Mouse (Mus musculus) ES-Bruce4 (cell line): Measurements from ENCODE around the gene Ndufaf8. TPM values are rescaled to one million over a fixed set of nuclear protein-coding genes. Genes with fewer than 3 reads are reported as not detected.

Experiments
- H3K27ac ChIP-seq: 2 replicates; pipeline ENCODE4 v1.5.1; 2012; ENCODE audit warnings: low read length, inconsistent platforms; ENCODE audit not compliant: insufficient read depth
- H3K27me3 ChIP-seq: 2 replicates; pipeline ENCODE4 v1.6.1; 2012; ENCODE audit warnings: mild to moderate bottlenecking, low read length, inconsistent platforms; ENCODE audit not compliant: control insufficient read depth, poor library complexity, insufficient read depth, severe bottlenecking
- H3K36me3 ChIP-seq: 2 replicates; pipeline ENCODE4 v1.6.1; 2012; ENCODE audit warnings: inconsistent platforms, mild to moderate bottlenecking, low read length, moderate library complexity; ENCODE audit not compliant: control insufficient read depth, poor library complexity, insufficient read depth, severe bottlenecking
- H3K4me1 ChIP-seq: one replicate; pipeline ENCODE4 v1.8.1; 2011; ENCODE audit warnings: low read length; ENCODE audit not compliant: control insufficient read depth, insufficient read depth
- H3K4me3 ChIP-seq: 2 replicates; pipeline ENCODE4 v1.5.1; 2011; ENCODE audit warnings: low read depth, mild to moderate bottlenecking, low read length
- H3K9ac ChIP-seq: 2 replicates; pipeline ENCODE4 v1.6.1; 2012; ENCODE audit warnings: low read depth, mild to moderate bottlenecking, inconsistent platforms; ENCODE audit not compliant: poor library complexity, severe bottlenecking
- H3K9me3 ChIP-seq: replicated peaks from 2 replicates; pipeline ENCODE4 v1.6.1; 2012; ENCODE audit warnings: mild to moderate bottlenecking, low read length, inconsistent platforms; ENCODE audit not compliant: control insufficient read depth, poor library complexity, insufficient read depth, severe bottlenecking
- CTCF ChIP-seq: IDR thresholded peaks from one replicate; pipeline ENCODE4 v1.8.1; 2011; ENCODE audit warnings: low read depth, low read length
- EP300 ChIP-seq: IDR thresholded peaks from 2 replicates; pipeline ENCODE4 v1.6.1; 2011; ENCODE audit warnings: low read depth, low read length; ENCODE audit not compliant: insufficient read depth
- POLR2A ChIP-seq: IDR thresholded peaks from one replicate; pipeline ENCODE4 v1.8.1; 2011; ENCODE audit warnings: low read length; ENCODE audit not compliant: insufficient read depth
- polyA plus RNA-seq: library from polyadenylated mRNA; stranded (reverse); fragments of >200 nt; gene quantifications from 2 replicates; pipeline ENCODE4 v1.2.4, GENCODE M21; 2011; ENCODE audit warnings: low read depth; ENCODE audit not compliant: missing spikeins, insufficient read depth, insufficient read length

Gene Ndufaf8
- polyA plus RNA-seq, 1 experiment, result 17.2 TPM

DNA sequence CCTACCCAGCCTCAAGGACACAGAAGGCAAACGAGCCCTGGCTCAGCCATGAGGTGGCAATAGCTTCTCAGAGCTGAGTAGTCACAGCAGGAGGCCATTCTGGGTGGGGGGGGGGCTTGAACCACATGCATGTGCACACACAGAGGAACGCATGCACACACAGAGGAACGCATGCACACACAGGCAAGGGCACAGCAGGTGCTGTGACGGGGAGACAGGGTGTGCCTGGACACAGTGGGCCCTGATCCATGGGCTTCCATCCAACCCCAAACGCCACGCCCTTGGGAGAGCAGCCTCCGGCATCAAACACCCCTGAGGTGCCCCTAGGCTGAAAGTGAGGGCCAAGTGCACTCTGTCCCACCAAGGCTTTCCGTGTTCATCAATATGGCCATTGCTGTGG, 37.5 kb downstream of the Ndufaf8 start:
- no peaks in the 10 kb centered on the region for H3K27me3 ChIP-seq
- H3K4me1 ChIP-seq, result no peaks in the 10 kb centered on the region
- no peak overlapping the region for H3K4me3 ChIP-seq
- TF ChIP-seq POLR2A, result no peak
- no peaks in the 10 kb centered on the region for H3K9me3 ChIP-seq
- no peak overlapping the region for H3K27ac ChIP-seq
- no peak overlapping the region for H3K9ac ChIP-seq
- H3K36me3 ChIP-seq, result no peaks in the 10 kb centered on the region; the same call in 1 of the 2 replicates

DNA sequence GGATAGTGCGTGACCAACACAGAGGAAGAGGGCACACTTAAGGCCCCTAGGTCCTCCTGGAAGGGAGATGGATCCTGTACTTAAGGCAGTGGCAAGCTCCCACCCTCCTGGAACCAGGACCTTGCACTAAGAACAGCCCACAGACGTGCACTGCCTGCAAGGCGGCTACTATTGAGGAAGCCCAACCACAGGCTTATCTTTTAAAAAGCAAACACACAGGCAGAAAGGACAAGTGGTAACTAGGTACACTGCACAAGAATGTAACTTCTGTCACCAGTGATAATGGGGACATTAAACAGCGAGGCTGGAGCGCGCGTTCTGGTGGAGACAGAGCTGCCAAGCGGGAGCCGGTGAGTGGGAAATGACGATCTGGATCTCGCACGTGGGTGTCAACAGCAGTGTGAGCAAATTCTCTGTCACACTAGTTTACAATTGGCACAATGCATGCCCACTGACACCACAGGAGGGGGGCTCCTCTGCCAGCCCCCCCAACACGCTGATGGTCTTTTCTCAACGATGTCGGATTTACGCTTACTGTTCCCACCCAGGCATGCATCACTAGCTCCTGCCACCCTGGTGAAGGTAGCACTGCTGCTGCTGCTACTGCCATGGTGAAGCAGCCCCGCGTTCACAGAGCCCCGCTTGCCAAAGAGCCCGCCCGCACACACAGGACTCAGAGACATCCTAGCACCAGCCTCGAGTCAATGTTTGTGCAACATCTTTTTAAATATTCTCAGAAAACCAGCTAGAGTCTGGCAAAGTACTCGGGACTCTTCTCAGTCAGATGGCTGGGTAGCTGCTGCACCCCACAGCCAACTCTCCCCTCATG, 38.3 kb downstream of the Ndufaf8 start:
- TF ChIP-seq EP300 (no peak), POLR2A (no peak), CTCF (no peak)
- Histone ChIP-seq H3K27me3 (no peaks in the 10 kb centered on the region), H3K4me3 (no peak overlapping the region), H3K9me3 (no peaks in the 10 kb centered on the region), H3K27ac (no peak overlapping the region), H3K9ac (no peak overlapping the region), H3K4me1 (no peaks in the 10 kb centered on the region), H3K36me3 (no peaks in the 10 kb centered on the region; the same call in 1 of the 2 replicates)

DNA sequence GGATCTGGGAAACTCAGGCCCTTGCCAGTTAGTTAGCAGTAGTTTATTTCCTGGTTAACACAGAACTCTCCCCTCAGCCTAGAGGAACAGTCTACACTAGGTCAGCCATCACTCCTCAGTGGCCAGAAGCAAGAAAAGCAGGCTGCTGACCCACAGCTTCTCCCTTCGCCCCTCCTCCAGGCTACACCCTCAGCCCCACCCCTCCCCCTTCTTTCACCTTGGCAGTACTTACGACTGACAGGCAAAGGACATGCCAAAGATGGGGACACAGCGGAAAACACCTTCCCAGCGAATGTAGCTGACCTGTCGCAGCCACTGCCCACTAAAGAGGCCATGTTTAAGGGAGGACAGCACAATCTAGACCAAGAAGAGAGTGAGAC, 38.9 kb downstream of the Ndufaf8 start:
- H3K27me3 ChIP-seq, result no peaks in the 10 kb centered on the region
- no peaks in the 10 kb centered on the region for H3K9me3 ChIP-seq
- no peak overlapping the region for H3K27ac ChIP-seq
- no peaks in the 10 kb centered on the region; the same call in 1 of the 2 replicates for H3K36me3 ChIP-seq
- TF ChIP-seq POLR2A, result no peak
- TF ChIP-seq EP300, result no peak
- no peak for TF ChIP-seq CTCF
- no peak overlapping the region for H3K4me3 ChIP-seq
- no peak overlapping the region for H3K9ac ChIP-seq
- no peaks in the 10 kb centered on the region for H3K4me1 ChIP-seq

DNA sequence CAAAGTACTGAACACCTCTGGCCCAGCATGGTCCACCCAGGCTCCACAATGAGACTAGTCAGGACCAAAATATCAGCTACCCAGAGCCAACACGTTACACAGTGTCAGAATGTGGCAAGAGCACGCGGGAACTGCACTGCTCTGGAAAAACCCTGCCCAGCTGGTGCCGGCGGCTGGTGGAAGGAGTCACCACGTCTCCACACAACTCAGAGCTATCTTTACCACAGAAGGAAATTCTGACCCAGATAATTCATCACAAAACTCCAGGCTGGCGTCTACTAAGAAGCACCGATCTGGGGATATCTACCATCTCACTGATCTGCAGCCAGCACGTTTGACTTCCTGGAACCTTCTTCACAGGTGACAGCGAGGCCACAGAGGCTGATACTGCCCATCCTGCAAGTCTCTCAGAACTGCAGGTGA, 40.6 kb downstream of the Ndufaf8 start:
- no peak overlapping the region for H3K9ac ChIP-seq
- H3K4me3 ChIP-seq, result no peak overlapping the region
- H3K36me3 ChIP-seq, result no peaks in the 10 kb centered on the region
- no peaks in the 10 kb centered on the region for H3K4me1 ChIP-seq
- no peaks in the 10 kb centered on the region for H3K9me3 ChIP-seq
- no peaks in the 10 kb centered on the region for H3K27me3 ChIP-seq
- H3K27ac ChIP-seq, result no peak overlapping the region
- TF ChIP-seq POLR2A, result no peak
- TF ChIP-seq EP300, result no peak
- TF ChIP-seq CTCF, result no peak

DNA sequence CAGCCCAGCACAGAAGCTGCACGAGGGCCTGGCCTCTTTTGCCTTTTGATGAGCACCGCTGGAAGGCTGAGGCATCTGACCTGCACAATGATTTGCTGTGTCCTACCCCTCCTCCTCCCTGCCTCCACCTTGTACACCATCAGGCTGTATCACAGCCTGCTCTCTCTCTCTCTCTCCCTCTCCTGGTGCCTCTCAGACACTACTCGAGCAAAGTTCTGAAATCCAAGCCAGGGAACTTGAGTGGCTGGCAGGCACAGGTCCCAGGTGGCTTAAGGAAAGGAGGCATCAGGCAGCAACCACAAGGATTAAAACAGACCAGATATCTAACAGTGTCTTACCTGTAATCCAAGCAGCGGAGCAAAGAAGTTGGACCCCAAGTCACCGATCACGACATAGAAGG, 41.5 kb downstream of the Ndufaf8 start:
- Histone ChIP-seq H3K4me3 (no peak overlapping the region), H3K4me1 (peaks cover under 1% of the 10 kb centered on the region), H3K36me3 (no peaks in the 10 kb centered on the region), H3K27me3 (no peaks in the 10 kb centered on the region), H3K9ac (no peak overlapping the region), H3K9me3 (no peaks in the 10 kb centered on the region), H3K27ac (no peak overlapping the region)
- TF ChIP-seq CTCF (no peak), POLR2A (no peak), EP300 (no peak)

DNA sequence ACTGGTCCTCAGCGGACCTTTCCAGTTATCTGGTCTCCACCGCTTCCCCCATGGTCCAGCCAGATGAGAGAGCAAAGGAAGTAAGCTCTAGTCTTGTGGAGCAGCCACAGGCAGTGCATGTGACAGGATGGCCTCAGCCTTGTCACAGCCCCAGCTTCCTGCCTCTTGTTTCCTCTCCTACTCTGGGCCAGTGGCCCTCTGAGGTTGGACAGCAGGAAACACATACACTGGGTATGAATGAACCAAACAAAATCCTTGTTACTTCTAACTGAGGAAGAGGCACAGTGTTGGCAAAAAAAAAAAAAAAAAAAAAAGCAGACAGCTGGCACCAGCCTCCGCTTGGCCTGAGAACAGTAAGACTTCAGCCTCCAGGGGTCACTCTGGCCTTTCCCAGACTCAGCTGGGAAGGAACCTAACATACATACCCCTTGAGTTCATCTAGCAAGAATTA, 43.9 kb downstream of the Ndufaf8 start:
- Histone ChIP-seq H3K9me3 (no peaks in the 10 kb centered on the region), H3K27ac (no peak overlapping the region), H3K4me1 (peaks cover 4% of the 10 kb centered on the region), H3K9ac (no peak overlapping the region), H3K4me3 (no peak overlapping the region), H3K27me3 (no peaks in the 10 kb centered on the region), H3K36me3 (no peaks in the 10 kb centered on the region)
- TF ChIP-seq POLR2A (no peak), CTCF (no peak), EP300 (no peak)
